27 mouse cellular contexts compared by ENCODE assay signal in genomic region chr8:61344435-61344834, GRCm38 (mm10).
"Had no signal": no experiment of that assay in that cellular context is flagged by ENCODE, and none has a peak within 500 bp of the region (broad histone marks: within the 10 kb centered on the region; RNA-seq: fewer than 3 reads in every experiment).

No protein-coding gene starts in this region.

- H3K27me3 ChIP-seq: embryonic facial prominence, embryonic 12.5 days; embryonic facial prominence, embryonic 13.5 days; embryonic facial prominence, embryonic 15.5 days; forebrain, embryonic 12.5 days; forebrain, embryonic 13.5 days; forebrain, embryonic 15.5 days had no signal

- ATAC-seq: forebrain, embryonic 13.5 days; forebrain, embryonic 14.5 days; forebrain, embryonic 15.5 days; forebrain, embryonic 16.5 days; forebrain, postnatal 0 days had no signal

- H3K9me3 ChIP-seq: embryonic facial prominence, embryonic 10.5 days; embryonic facial prominence, embryonic 12.5 days; embryonic facial prominence, embryonic 13.5 days; embryonic facial prominence, embryonic 15.5 days; forebrain, embryonic 10.5 days; forebrain, embryonic 12.5 days; forebrain, embryonic 13.5 days; forebrain, embryonic 15.5 days had no signal

- H3K27ac ChIP-seq: embryonic facial prominence, embryonic 10.5 days; embryonic facial prominence, embryonic 12.5 days; embryonic facial prominence, embryonic 13.5 days; embryonic facial prominence, embryonic 15.5 days; forebrain, embryonic 10.5 days; forebrain, embryonic 12.5 days; forebrain, embryonic 13.5 days; forebrain, embryonic 15.5 days; gastrocnemius, adult 2 months; heart, adult 2 months had no signal

- DNase-seq: cerebellum, adult 8-10 months; cerebellum, adult 9-10 months; cerebellum, adult 9-11 months; cerebellum, postnatal 10 days; cerebellum, postnatal 14 days; cerebellum, postnatal 25 days; cerebellum, postnatal 36 days; embryo, embryonic 11 days; forebrain, postnatal 0 days; gastrocnemius, adult 2 months; gastrocnemius, postnatal 10 days; gastrocnemius, postnatal 14 days; gastrocnemius, postnatal 25 days; gastrocnemius, postnatal 36 days; heart, adult 18-20 months; heart, adult 2 months had no signal

- H3K4me1 ChIP-seq: forebrain, embryonic 13.5 days; forebrain, embryonic 15.5 days had no signal

- H3K9ac ChIP-seq: embryonic facial prominence, embryonic 12.5 days; embryonic facial prominence, embryonic 13.5 days; embryonic facial prominence, embryonic 15.5 days; forebrain, embryonic 12.5 days; forebrain, embryonic 13.5 days; forebrain, embryonic 15.5 days; forebrain, postnatal 0 days had no signal

- H3K4me2 ChIP-seq: embryonic facial prominence, embryonic 12.5 days; embryonic facial prominence, embryonic 13.5 days; embryonic facial prominence, embryonic 15.5 days; forebrain, embryonic 12.5 days; forebrain, embryonic 13.5 days; forebrain, embryonic 15.5 days had no signal

- H3K4me3 ChIP-seq: embryonic facial prominence, embryonic 10.5 days; embryonic facial prominence, embryonic 12.5 days; embryonic facial prominence, embryonic 13.5 days; embryonic facial prominence, embryonic 15.5 days; erythroblast, embryonic 14.5 days; forebrain, embryonic 10.5 days; forebrain, embryonic 12.5 days; forebrain, embryonic 13.5 days; forebrain, embryonic 15.5 days; gastrocnemius, adult 2 months; heart, adult 2 months had no signal
